Mouse (Mus musculus) heart, postnatal 36 days (tissue): ENCODE results near the gene Ppp1r1c. TPM values are rescaled to one million over a fixed set of nuclear protein-coding genes. Genes with fewer than 3 reads are reported as not detected.
"Not testable (repeated sequence)": the region's sequence is repeated elsewhere in the genome, so short reads cannot be mapped to it uniquely, and the experiment has no call there.

Source experiments
- DNase-seq, 2 experiments: peaks; one replicate each; pipeline ENCODE4 v3.0.0; 2021 to 2022
- intact Hi-C: fragments of 180-260 bp; cut with DNase I; formaldehyde crosslinking; loops from one replicate; pipeline ENCODE4 v1.15.1; 2025
- total RNA-seq, 2 experiments: library from RNA; stranded (reverse); gene quantifications; 2 replicates each; pipeline ENCODE4 v1.2.3; 2021

Ppp1r1c gene
- total RNA-seq, 2 experiments from 2014 or later: not detected

DNA sequence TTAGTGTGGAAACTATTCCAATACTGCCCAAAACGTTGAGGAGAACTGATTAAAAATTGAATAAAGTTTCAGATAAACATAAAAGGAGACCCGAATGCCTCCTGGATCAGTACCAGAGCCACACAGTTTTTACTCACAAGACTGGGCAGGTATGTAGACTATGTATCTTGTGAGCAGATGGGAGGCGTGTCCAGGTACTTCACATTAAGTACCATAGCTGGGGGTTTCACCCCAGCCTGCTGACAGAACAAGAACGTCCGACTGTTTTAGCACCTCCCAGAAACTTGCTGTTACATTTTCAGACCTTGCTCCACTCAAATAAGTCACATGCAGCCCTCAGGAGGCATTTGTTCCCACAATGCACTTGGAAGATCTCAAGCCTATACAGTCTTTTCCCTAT lies 131.9 kb downstream of the Ppp1r1c start:
- no peak for DNase-seq
- intact Hi-C loops: no loop called here

DNA sequence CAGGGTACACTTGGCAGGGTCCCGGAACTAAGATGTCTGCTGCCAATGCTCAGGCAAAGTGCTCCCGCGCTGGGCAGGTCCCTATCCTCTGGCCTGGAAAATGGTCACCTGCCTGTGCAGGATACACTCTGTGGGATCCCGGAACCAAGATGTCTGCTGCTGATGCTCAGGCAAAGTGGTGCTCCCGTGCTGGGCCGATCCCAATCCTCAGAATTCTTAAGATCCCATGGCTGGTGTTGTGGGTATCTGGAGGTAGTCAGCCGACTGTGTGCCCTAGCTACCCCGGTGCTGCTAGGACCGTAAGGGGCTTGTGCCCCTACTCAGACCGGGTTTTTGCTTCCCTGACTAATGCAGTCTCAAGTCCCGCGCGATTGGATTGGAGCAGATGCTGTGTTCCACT lies 139.8 kb downstream of the Ppp1r1c start:
- intact Hi-C loops, DNase-seq: not testable (repeated sequence)

DNA sequence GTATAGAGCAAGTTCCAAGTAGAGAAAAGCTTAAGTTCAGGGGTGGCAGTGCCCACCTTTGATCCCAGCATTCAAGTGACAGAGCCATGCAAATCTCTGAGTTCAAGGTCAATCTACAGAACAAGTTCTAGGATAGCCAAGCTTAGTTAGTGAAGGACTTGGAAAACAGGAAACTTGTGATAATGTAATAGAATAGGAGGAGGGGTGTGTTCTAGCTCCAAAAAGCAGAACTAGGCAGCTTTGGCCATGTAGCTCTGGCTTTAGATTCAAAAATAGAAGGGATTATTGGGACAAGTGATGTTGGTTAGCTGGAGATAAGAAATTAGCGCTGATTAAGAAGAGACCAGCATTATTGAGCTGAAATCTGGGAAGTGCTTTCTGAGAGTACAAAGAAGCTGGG lies 149.3 kb downstream of the Ppp1r1c start:
- no peak for DNase-seq
- intact Hi-C loops: no loop called here

DNA sequence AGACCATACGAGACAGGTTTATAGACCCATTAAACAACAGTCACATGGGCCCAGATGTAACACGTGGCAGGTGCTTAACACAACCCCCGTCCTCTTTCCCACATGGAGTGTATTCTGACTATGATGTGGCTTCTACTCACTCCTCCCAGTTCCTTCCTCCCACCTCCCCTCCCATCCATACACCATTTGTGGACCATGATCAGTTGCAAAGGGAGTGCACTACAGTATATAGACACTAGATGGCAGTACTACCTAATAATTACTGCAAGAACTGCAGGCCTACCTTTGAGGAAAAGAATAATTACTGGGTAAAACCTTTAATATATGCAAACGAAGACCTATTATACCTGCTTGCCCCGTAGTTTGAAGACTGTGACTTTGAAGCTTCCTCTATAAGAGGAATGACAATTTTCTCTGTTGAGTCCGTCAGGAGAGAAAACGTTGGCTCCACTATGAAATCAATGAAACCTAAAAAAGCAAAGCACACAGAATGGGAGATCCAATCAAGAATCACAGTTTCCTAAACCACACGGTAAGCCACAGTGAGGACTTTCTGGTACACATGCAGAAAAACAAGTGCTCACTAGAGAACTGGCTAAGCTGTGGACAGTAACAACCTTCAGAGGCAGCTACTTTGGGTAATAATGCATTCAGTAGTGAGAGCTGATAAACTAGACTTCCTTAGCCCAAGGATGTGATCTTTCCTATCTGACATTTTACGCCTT lies 157.9 kb downstream of the Ppp1r1c start:
- peak; percentile 4 to 25 for DNase-seq
- intact Hi-C loops: loop anchor here (1.0 to 10.0 kb wide), 3 partner anchors 172 to 669 kb away; no protein-coding TSS in a partner anchor

Other genes with a start within 250 kb of the Ppp1r1c start
- gene Itprid2, start 72.4 kb upstream of the Ppp1r1c start, total RNA-seq: 10 to 100 TPM; 22.6 to 23.0 TPM